Mouse (Mus musculus): ENCODE data around the gene Guca2a. TPM values are rescaled to one million over a fixed set of nuclear protein-coding genes. Genes with fewer than 3 reads are reported as not detected.
"Not testable (repeated sequence)": the region's sequence is repeated elsewhere in the genome, so short reads cannot be mapped to it uniquely, and the experiment has no call there.

Guca2a gene
- total and polyA plus RNA-seq, 3 experiments: not detected

DNA sequence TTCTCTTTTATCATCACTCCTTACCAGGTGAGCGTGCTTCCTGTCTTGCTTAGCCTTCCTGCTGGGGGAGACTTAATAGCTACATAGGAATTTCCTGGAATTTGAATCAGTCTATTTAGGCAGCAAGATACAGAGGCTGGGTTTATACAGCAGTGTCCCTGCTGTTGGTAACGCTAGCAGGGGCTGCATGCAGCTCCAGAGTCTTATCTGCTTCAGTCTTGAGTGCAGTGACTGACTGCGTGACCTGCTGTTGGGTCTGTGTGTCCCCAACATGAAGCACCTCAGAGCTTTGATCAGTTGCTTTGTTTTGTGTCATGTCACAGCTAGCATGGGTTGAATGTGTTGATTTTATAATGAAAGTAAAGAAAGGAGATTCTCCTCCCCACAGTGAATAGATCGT is 10.2 kb upstream of the Guca2a start:
- DNase-seq (ENCODE audit: low spot score): no peak
- TF ChIP-seq TAL1 (conservative IDR thresholded peaks at IDR 0.05; ENCODE audit: low read depth, low read length): no peak
- TF ChIP-seq GATA2 (IDR thresholded peaks at IDR 0.05; ENCODE audit: borderline replicate concordance, low read depth, low read length): no peak
- no peak for TF ChIP-seq GATA1 (IDR thresholded peaks at IDR 0.05; ENCODE audit: borderline replicate concordance, low read length)
- no peak for TF ChIP-seq CTCF (IDR thresholded peaks at IDR 0.05; ENCODE audit: low read depth, low read length)
- TF ChIP-seq POLR2AphosphoS5 (IDR thresholded peaks at IDR 0.05; ENCODE audit: insufficient replicate concordance, low read depth, low read length): no peak
- Histone ChIP-seq H3K9me3 (replicated peaks) (no peaks in the 10 kb centered on the region), H3K4me3 (ENCODE audit: low read depth, low read length) (no peak overlapping the region), H3K4me1 (ENCODE audit: insufficient read depth, low read depth, low read length) (peaks cover 2% of the 10 kb centered on the region; the same call in 1 of the 2 replicates), H3K36me3 (replicated peaks) (peaks cover 80% of the 10 kb centered on the region), H3K27me3 (ENCODE audit: insufficient read depth, low read length) (no peaks in the 10 kb centered on the region)
- ATAC-seq (ENCODE audit: extremely low read depth, insufficient number of reproducible peaks, low FRiP score, poor library complexity, severe bottlenecking): no peak

DNA sequence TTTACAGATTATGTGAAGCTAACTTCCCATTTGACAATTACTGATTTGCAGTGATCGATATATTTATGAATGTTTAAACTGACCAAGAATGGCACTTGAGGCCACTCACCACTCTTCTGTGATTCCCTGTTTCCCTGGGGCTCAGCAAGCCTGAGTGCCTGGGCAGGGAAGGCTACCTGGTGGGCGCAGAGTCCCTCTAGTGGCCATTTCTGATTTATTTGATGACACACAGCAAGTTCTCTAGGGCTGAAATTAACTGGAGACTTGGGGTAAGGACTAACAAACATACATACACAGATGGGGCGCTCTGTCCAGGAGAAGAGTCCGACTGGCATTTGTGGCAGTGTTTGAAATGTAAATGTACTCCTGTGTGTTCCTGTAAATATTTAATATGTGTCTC is 9.1 kb upstream of the Guca2a start:
- DNase-seq (ENCODE audit: low spot score); H3K9me3 ChIP-seq (replicated peaks); H3K4me1 ChIP-seq (ENCODE audit: insufficient read depth, low read depth, low read length); H3K4me3 ChIP-seq (ENCODE audit: low read depth, low read length); H3K27me3 ChIP-seq (ENCODE audit: insufficient read depth, low read length); ATAC-seq (ENCODE audit: extremely low read depth, insufficient number of reproducible peaks, low FRiP score, poor library complexity, severe bottlenecking): not testable (repeated sequence)
- H3K36me3 ChIP-seq (replicated peaks): peaks cover 80% of the 10 kb centered on the region

DNA sequence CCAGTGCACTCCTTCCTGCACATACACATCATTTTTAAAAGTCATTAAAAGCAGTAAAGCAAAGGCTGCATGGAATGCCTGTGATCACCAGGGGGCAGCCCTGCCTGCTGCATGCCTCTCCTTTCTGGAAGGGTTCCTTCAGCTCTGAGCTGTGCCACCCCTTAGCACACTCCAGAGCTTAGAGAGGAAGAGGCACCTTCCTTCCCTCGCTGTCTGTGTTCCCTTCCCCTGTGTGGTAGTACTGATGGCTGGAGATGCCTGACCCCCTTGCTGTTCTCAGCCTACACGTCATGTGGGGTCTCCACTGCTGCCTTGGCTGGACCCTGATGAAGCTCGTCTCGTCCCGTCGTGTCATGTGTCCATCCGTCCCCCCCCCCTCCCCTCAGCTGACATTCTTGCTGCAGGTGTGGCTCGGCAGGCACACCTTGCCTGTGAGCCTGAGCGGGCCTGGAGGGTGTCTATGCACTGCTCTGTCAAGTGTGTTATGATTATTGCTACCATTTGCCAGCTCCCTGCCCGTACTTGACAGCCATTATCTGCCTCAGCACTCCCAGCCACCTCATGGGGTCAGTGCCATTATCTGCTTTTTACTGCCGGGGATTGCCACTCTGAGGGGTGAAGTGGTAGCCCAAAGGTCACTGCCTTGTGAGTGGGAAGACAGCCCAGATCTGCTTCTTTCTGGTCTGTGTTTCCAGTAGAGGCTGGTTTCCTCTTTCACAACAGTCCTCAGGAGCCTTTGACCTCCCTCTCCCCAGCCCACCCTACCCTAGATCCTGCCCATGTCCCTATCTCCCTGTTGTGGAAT is 6.2 kb upstream of the Guca2a start:
- no peak; the same call in 1 of the 2 replicates for ATAC-seq (ENCODE audit: extremely low read depth, insufficient number of reproducible peaks, low FRiP score, poor library complexity, severe bottlenecking)
- H3K27me3 ChIP-seq (ENCODE audit: insufficient read depth, low read length): no peaks in the 10 kb centered on the region
- H3K36me3 ChIP-seq (replicated peaks): peaks cover 62% of the 10 kb centered on the region
- no peak overlapping the region for H3K4me3 ChIP-seq (ENCODE audit: low read depth, low read length)
- no peak for TF ChIP-seq GATA1 (IDR thresholded peaks at IDR 0.05; ENCODE audit: borderline replicate concordance, low read length)
- 0 out of 2 replicates have a peak, but pooled peaks have one; percentile 4 for TF ChIP-seq CTCF (IDR thresholded peaks at IDR 0.05; ENCODE audit: low read depth, low read length)
- no peak for TF ChIP-seq TAL1 (conservative IDR thresholded peaks at IDR 0.05; ENCODE audit: low read depth, low read length)
- H3K4me1 ChIP-seq (ENCODE audit: insufficient read depth, low read depth, low read length): peaks cover 11% of the 10 kb centered on the region
- H3K9me3 ChIP-seq (replicated peaks): no peaks in the 10 kb centered on the region
- no peak for DNase-seq (ENCODE audit: low spot score)

DNA sequence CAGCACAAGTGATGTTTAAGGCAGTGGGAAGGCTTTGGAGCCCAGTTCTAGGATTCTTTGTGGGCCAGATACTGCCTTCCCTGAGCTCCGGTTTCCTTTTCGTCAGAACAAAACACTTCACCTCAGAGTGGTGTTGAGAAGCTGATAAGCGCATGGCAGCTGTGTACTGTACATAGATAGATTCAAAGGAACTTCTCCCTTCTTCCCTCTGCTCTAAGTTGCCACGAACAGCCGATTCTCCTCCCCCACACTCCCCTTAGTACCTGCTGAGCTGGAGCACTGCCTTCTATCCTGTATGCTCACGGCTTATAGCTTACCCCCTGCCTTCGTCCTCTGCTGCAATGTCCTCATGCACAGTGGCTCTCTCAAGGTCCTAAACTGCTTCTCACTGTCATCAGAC is 4.8 kb upstream of the Guca2a start:
- H3K4me3 ChIP-seq (ENCODE audit: low read depth, low read length): no peak overlapping the region
- no peaks in the 10 kb centered on the region for H3K27me3 ChIP-seq (ENCODE audit: insufficient read depth, low read length)
- H3K9me3 ChIP-seq (replicated peaks): no peaks in the 10 kb centered on the region
- DNase-seq (ENCODE audit: low spot score) (no peak), ATAC-seq (ENCODE audit: extremely low read depth, insufficient number of reproducible peaks, low FRiP score, poor library complexity, severe bottlenecking) (no peak)
- H3K4me1 ChIP-seq (ENCODE audit: insufficient read depth, low read depth, low read length): peaks cover 19% of the 10 kb centered on the region
- peaks cover 52% of the 10 kb centered on the region for H3K36me3 ChIP-seq (replicated peaks)
- TF ChIP-seq TAL1 (conservative IDR thresholded peaks at IDR 0.05; ENCODE audit: low read depth, low read length): no peak
- TF ChIP-seq POLR2AphosphoS5 (IDR thresholded peaks at IDR 0.05; ENCODE audit: insufficient replicate concordance, low read depth, low read length): no peak
- no peak for TF ChIP-seq GATA2 (IDR thresholded peaks at IDR 0.05; ENCODE audit: borderline replicate concordance, low read depth, low read length)
- no peak for TF ChIP-seq CTCF (IDR thresholded peaks at IDR 0.05; ENCODE audit: low read depth, low read length)
- TF ChIP-seq GATA1 (IDR thresholded peaks at IDR 0.05; ENCODE audit: borderline replicate concordance, low read length): no peak

DNA sequence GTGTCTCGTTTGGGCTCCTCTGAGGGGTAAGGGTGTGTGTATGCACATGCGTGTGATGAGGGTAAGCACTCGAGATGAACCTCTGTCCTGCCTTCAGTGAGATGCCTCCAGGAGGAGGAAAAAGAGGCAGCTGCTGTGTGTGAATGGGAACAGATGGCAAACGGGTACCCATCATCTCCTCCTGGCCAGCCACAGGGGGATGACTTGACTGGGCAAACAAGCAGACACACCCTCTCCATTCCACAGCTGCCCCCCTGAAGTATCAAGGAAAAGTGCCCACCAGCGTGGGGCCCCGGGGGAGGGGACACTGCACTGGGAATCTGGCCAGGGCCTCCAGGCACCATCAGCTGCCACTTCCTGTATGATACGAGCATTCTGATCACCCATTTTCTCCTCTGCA is 4.2 kb upstream of the Guca2a start:
- no peak for TF ChIP-seq TAL1 (conservative IDR thresholded peaks at IDR 0.05; ENCODE audit: low read depth, low read length)
- no peak for TF ChIP-seq POLR2AphosphoS5 (IDR thresholded peaks at IDR 0.05; ENCODE audit: insufficient replicate concordance, low read depth, low read length)
- TF ChIP-seq GATA1 (IDR thresholded peaks at IDR 0.05; ENCODE audit: borderline replicate concordance, low read length): no peak
- no peak for TF ChIP-seq CTCF (IDR thresholded peaks at IDR 0.05; ENCODE audit: low read depth, low read length)
- TF ChIP-seq GATA2 (IDR thresholded peaks at IDR 0.05; ENCODE audit: borderline replicate concordance, low read depth, low read length): no peak
- Histone ChIP-seq H3K27me3 (ENCODE audit: insufficient read depth, low read length) (peaks cover 2% of the 10 kb centered on the region; the same call in 1 of the 2 replicates), H3K4me3 (ENCODE audit: low read depth, low read length) (no peak overlapping the region), H3K36me3 (replicated peaks) (peaks cover 52% of the 10 kb centered on the region), H3K9me3 (replicated peaks) (no peaks in the 10 kb centered on the region), H3K4me1 (ENCODE audit: insufficient read depth, low read depth, low read length) (peaks cover 19% of the 10 kb centered on the region)
- DNase-seq (ENCODE audit: low spot score) (no peak), ATAC-seq (ENCODE audit: extremely low read depth, insufficient number of reproducible peaks, low FRiP score, poor library complexity, severe bottlenecking) (no peak)

DNA sequence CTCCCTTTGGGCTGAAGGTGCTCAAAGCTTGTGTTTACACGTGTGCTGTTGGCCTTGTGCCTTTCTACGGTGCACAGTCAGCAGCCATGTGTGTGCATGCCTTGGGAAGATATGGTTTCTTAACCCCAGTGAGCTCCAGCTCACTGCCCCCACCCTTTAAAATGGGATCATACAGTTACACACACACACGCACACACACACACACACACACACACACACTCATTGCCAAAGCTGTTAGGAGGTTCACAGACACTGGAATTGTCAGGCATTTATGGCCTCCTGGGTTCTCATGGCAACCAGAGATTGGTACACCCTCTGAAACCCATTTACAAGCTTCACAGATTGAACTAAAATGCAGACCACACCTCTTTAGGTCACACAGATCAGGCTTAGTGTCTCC is 3.6 kb upstream of the Guca2a start:
- Histone ChIP-seq H3K4me3 (ENCODE audit: low read depth, low read length) (no peak overlapping the region), H3K27me3 (ENCODE audit: insufficient read depth, low read length) (peaks cover 6% of the 10 kb centered on the region; the same call in 1 of the 2 replicates), H3K4me1 (ENCODE audit: insufficient read depth, low read depth, low read length) (peaks cover 19% of the 10 kb centered on the region), H3K36me3 (replicated peaks) (peaks cover 51% of the 10 kb centered on the region), H3K9me3 (replicated peaks) (no peaks in the 10 kb centered on the region)
- no peak for TF ChIP-seq GATA1 (IDR thresholded peaks at IDR 0.05; ENCODE audit: borderline replicate concordance, low read length)
- TF ChIP-seq CTCF (IDR thresholded peaks at IDR 0.05; ENCODE audit: low read depth, low read length): no peak
- TF ChIP-seq POLR2AphosphoS5 (IDR thresholded peaks at IDR 0.05; ENCODE audit: insufficient replicate concordance, low read depth, low read length): no peak
- no peak for TF ChIP-seq TAL1 (conservative IDR thresholded peaks at IDR 0.05; ENCODE audit: low read depth, low read length)
- no peak for TF ChIP-seq GATA2 (IDR thresholded peaks at IDR 0.05; ENCODE audit: borderline replicate concordance, low read depth, low read length)
- no peak for ATAC-seq (ENCODE audit: extremely low read depth, insufficient number of reproducible peaks, low FRiP score, poor library complexity, severe bottlenecking)
- DNase-seq (ENCODE audit: low spot score): no peak
